Mouse (Mus musculus) C2C12 (cell line): ENCODE data around the gene Itpr1.

ENCODE experiments used
- CEBPB ChIP-seq: IDR thresholded peaks from one replicate; pipeline ENCODE4 v1.6.1; 2011; ENCODE audit warnings: low read depth, mild to moderate bottlenecking, control low read depth, moderate library complexity
- CTCF ChIP-seq: IDR thresholded peaks from one replicate; pipeline ENCODE4 v1.5.1; 2011; ENCODE audit not compliant: control insufficient read depth, insufficient read depth, insufficient read length
- MAX ChIP-seq: IDR thresholded peaks from one replicate; pipeline ENCODE4 v1.6.1; 2011; ENCODE audit warnings: mild to moderate bottlenecking, control low read depth
- MYOD1 ChIP-seq: IDR thresholded peaks from one replicate; pipeline ENCODE4 v1.6.1; 2011; ENCODE audit warnings: low read depth; ENCODE audit not compliant: control insufficient read depth, insufficient read length
- MYOG ChIP-seq: IDR thresholded peaks from one replicate; pipeline ENCODE4 v1.6.1; 2011; ENCODE audit not compliant: control insufficient read depth, insufficient read length; ENCODE audit errors: extremely low read depth
- USF1 ChIP-seq: IDR thresholded peaks from one replicate; pipeline ENCODE4 v1.6.1; 2011; ENCODE audit warnings: low read depth, mild to moderate bottlenecking, control low read depth, moderate library complexity

DNA sequence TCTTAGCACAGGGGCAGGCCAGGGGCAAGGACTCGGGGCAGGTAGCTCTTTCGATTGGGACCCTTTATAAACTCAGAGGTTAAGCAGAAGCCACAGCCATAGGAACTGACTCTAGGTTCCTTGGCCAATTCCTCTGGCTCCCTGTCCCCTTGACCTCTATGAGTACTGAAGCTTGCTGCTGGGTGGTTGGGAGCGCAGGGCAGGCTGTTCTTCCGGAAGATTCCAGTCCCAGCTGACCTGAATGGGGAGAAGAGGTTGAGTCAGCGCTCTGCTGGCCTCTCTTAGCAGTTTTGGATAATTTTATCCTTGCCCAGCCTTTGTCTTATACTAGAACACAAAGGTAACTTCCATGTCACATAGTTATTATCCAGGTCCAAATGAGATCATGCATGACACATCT, 195.8 kb downstream of the Itpr1 start:
- TF ChIP-seq CTCF (no peak), MAX (no peak), USF1 (no peak), MYOD1 (no peak), CEBPB (no peak), MYOG (no peak)
